25 mouse cellular contexts compared by ENCODE assay signal in genomic region chr8:60938717-60939424, GRCm38 (mm10). TPM values are rescaled to one million over a fixed set of nuclear protein-coding genes. Genes with fewer than 3 reads are reported as not detected.
A peak's percentile ranks its signal among the peaks of the same experiment; 100 is the strongest.
DNase-seq lines count a peak whose midpoint lies in the region; ATAC-seq lines count a peak whose summit lies in the region.
"Had no signal": no experiment of that assay in that cellular context is flagged by ENCODE, and none has a peak within 500 bp of the region (broad histone marks: within the 10 kb centered on the region; RNA-seq: fewer than 3 reads in every experiment).

No protein-coding gene starts in this region.

- 14% methylated on average over 3 of the region's 3 CpGs for whole genome bisulfite sequencing in midbrain, embryonic 12.5 days
- 13% methylated on average over 3 of the region's 3 CpGs for WGBS in midbrain, embryonic 13.5 days
- WGBS in liver, embryonic 16.5 days (ENCODE audit: insufficient replicate concordance), result 13% methylated on average over 3 of the region's 3 CpGs

- H3K27me3 ChIP-seq in midbrain, embryonic 12.5 days, result no peaks in the 10 kb centered on the region
- H3K27me3 ChIP-seq in midbrain, embryonic 13.5 days, result no peaks in the 10 kb centered on the region
- no peaks in the 10 kb centered on the region for H3K27me3 ChIP-seq in liver, embryonic 16.5 days (ENCODE audit: control insufficient read depth, insufficient read depth, low read depth, low read length)
- H3K27me3 ChIP-seq: heart, embryonic 13.5 days; limb, embryonic 13.5 days; megakaryocyte, embryonic 14.5 days; neural tube, embryonic 15.5 days had no signal

- H3K4me3 ChIP-seq in midbrain, embryonic 12.5 days, result no peak overlapping the region
- H3K4me3 ChIP-seq in midbrain, embryonic 13.5 days (replicated peaks), result no peak overlapping the region
- no peak overlapping the region for H3K4me3 ChIP-seq in liver, embryonic 16.5 days (ENCODE audit: low read depth, low read length)
- H3K4me3 ChIP-seq: heart, embryonic 13.5 days; limb, embryonic 13.5 days; megakaryocyte, embryonic 14.5 days; neural tube, embryonic 15.5 days had no signal

- peaks cover 8% of the 10 kb centered on the region for H3K4me1 ChIP-seq in midbrain, embryonic 12.5 days
- peaks cover 7% of the 10 kb centered on the region for H3K4me1 ChIP-seq in midbrain, embryonic 13.5 days (replicated peaks)
- peaks cover 16% of the 10 kb centered on the region for H3K4me1 ChIP-seq in liver, embryonic 16.5 days (ENCODE audit: control insufficient read depth, low read depth, low read length)
- H3K4me1 ChIP-seq: neural tube, embryonic 15.5 days had no signal

- H3K4me2 ChIP-seq in midbrain, embryonic 12.5 days (replicated peaks), result no peak overlapping the region
- no peak overlapping the region for H3K4me2 ChIP-seq in midbrain, embryonic 13.5 days (replicated peaks)
- peak overlapping the region; percentile 20; the same call in 1 of the 2 replicates for H3K4me2 ChIP-seq in liver, embryonic 16.5 days (ENCODE audit: low read depth, low read length)
- H3K4me2 ChIP-seq: heart, embryonic 13.5 days; limb, embryonic 13.5 days; lung, embryonic 14.5 days; neural tube, embryonic 15.5 days had no signal

- H3K27ac ChIP-seq in midbrain, embryonic 12.5 days (replicated peaks), result no peak overlapping the region
- H3K27ac ChIP-seq in midbrain, embryonic 13.5 days, result no peak overlapping the region
- H3K27ac ChIP-seq in liver, embryonic 16.5 days (ENCODE audit: low read length), result peak overlapping the region; percentile 65
- H3K27ac ChIP-seq: heart, embryonic 13.5 days; hindbrain, postnatal 0 days; limb, embryonic 13.5 days; neural tube, embryonic 15.5 days had no signal

- peak; percentile 35 for DNase-seq in liver
- peak; percentile 30 for DNase-seq in retina, postnatal 7 days (ENCODE audit: low read depth, low spot score)
- no peak for DNase-seq in adrenal gland, postnatal 25 days
- no peak for DNase-seq in thymus, postnatal 36 days
- no peak for DNase-seq in kidney, adult 11 months
- DNase-seq: adrenal gland, postnatal 36 days; cerebellum, adult 9-10 months; gastrocnemius, postnatal 14 days; heart, adult 18-20 months; heart, postnatal 14 days; kidney, postnatal 25 days; lung, embryonic 14.5 days; right cerebral cortex, postnatal 25 days; spleen, adult 18-20 months; thymus, postnatal 4 days had no signal

- no peaks in the 10 kb centered on the region for H3K9me3 ChIP-seq in midbrain, embryonic 12.5 days
- no peaks in the 10 kb centered on the region for H3K9me3 ChIP-seq in midbrain, embryonic 13.5 days
- H3K9me3 ChIP-seq in liver, embryonic 16.5 days (replicated peaks; ENCODE audit: control insufficient read depth, low read length), result no peaks in the 10 kb centered on the region
- H3K9me3 ChIP-seq: heart, embryonic 13.5 days; limb, embryonic 13.5 days; megakaryocyte, embryonic 14.5 days; neural tube, embryonic 15.5 days had no signal

- H3K9ac ChIP-seq in midbrain, embryonic 12.5 days (replicated peaks), result no peak overlapping the region
- H3K9ac ChIP-seq in midbrain, embryonic 13.5 days (replicated peaks), result no peak overlapping the region
- H3K9ac ChIP-seq in liver, embryonic 16.5 days (ENCODE audit: low read depth, low read length), result no peak overlapping the region
- H3K9ac ChIP-seq: heart, embryonic 13.5 days; limb, embryonic 13.5 days; lung, embryonic 14.5 days; neural tube, embryonic 15.5 days had no signal

- ATAC-seq in midbrain, embryonic 12.5 days (ENCODE audit: low FRiP score, low read depth), result 0 out of 2 replicates have a peak, but pooled peaks have one; percentile 23
- no peak for ATAC-seq in midbrain, embryonic 13.5 days
- ATAC-seq in liver, embryonic 16.5 days (ENCODE audit: low read depth), result peak; percentile 83
- ATAC-seq: forebrain, embryonic 16.5 days; hindbrain, postnatal 0 days; intestine, embryonic 16.5 days had no signal

- H3K36me3 ChIP-seq in midbrain, embryonic 12.5 days, result peaks cover 5% of the 10 kb centered on the region
- peaks cover 5% of the 10 kb centered on the region for H3K36me3 ChIP-seq in midbrain, embryonic 13.5 days
- peaks cover 21% of the 10 kb centered on the region for H3K36me3 ChIP-seq in liver, embryonic 16.5 days (ENCODE audit: control insufficient read depth, insufficient read depth)

RNA-seq across cellular contexts. Expression of gene Clcn3, which starts 44.2 kb away (rescaled TPM):
- 47.9 and 49.4 TPM in 2 replicates for polyA plus RNA-seq in midbrain, embryonic 12.5 days (2016; fragmentation: Nextera tagmentation; extraction: Ambion mirVana)
- 51.6 and 55.7 TPM in 2 replicates for polyA plus RNA-seq in midbrain, embryonic 13.5 days (2015; fragmentation: Nextera tagmentation; extraction: Ambion mirVana)
- polyA plus RNA-seq in liver, embryonic 16.5 days (2015; fragmentation: Nextera tagmentation; extraction: Ambion mirVana), result 39.4 and 41.2 TPM in 2 replicates
- total RNA-seq in adrenal gland, postnatal 25 days (2021), result 51.2 and 53.3 TPM in 2 replicates

RNA-seq across cellular contexts. Expression of gene Hpf1, which starts 48.7 kb away (rescaled TPM):
- polyA plus RNA-seq in midbrain, embryonic 12.5 days (2016; fragmentation: Nextera tagmentation; extraction: Ambion mirVana), result 114 and 117 TPM in 2 replicates
- 105 and 109 TPM in 2 replicates for polyA plus RNA-seq in midbrain, embryonic 13.5 days (2015; fragmentation: Nextera tagmentation; extraction: Ambion mirVana)
- polyA plus RNA-seq in liver, embryonic 16.5 days (2015; fragmentation: Nextera tagmentation; extraction: Ambion mirVana), result 56.7 and 66.6 TPM in 2 replicates
- 23.3 and 23.9 TPM in 2 replicates for total RNA-seq in adrenal gland, postnatal 25 days (2021)

RNA-seq across cellular contexts. Expression of gene Nek1, which starts 54.1 kb away (rescaled TPM):
- 19.9 and 23.5 TPM in 2 replicates for polyA plus RNA-seq in midbrain, embryonic 12.5 days (2016; fragmentation: Nextera tagmentation; extraction: Ambion mirVana)
- polyA plus RNA-seq in midbrain, embryonic 13.5 days (2015; fragmentation: Nextera tagmentation; extraction: Ambion mirVana), result 21.5 and 22.0 TPM in 2 replicates
- 7.1 and 7.9 TPM in 2 replicates for polyA plus RNA-seq in liver, embryonic 16.5 days (2015; fragmentation: Nextera tagmentation; extraction: Ambion mirVana)
- total RNA-seq in adrenal gland, postnatal 25 days (2021), result 17.3 and 21.7 TPM in 2 replicates

Comparison
In these comparisons a context has a peak if more than half of its experiments do, and no peak if none do; other contexts are left out.
1. DNase-seq: peak in liver (single experiment) and retina, postnatal 7 days (single experiment); none in adrenal gland, postnatal 25 days (single experiment), thymus, postnatal 36 days (0 of 2) and kidney, adult 11 months (single experiment).